Mouse (Mus musculus) brain, adult 10 weeks (tissue): Measurements from ENCODE around the gene Olfr1510. TPM values are rescaled to one million over a fixed set of nuclear protein-coding genes. Genes with fewer than 3 reads are reported as not detected.

Experiments
- polyA plus RNA-seq: library from polyadenylated mRNA; stranded (reverse); fragments of 350-450 nt; fragmentation: Illumina TruSeq; extraction: RNeasy Lipid Tissue Mini Kit (QIAGEN cat#74804); gene quantifications from one replicate; pipeline ENCODE4 v1.2.3, GENCODE M21; 2015; ENCODE audit warnings: low read depth, low replicate concordance

Olfr1510 gene
- polyA plus RNA-seq: not detected

DNA sequence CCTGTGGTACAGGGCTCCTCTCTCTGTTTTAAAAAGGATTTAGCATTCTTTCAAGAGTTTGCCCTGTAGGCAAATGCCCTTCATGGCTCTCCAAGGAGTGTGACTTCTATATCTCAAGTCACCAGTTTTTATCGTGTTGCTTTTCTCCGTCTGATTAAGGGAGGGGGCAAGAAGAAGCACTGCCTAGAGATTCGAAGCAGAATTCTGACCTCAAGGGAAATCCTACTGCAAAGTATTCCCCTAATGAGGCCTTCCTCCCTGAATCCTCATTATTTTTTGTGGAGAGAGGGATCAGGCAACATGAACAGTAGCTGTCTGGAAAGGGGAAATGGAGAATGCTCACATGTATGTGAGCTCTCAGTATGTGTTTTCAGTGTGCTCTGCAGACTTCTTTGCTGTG is at the start of gene Olfr1510:
Gene Olfr1510, minus strand, starts transcription at position 101 of the 400 bp plus-strand sequence.

DNA sequence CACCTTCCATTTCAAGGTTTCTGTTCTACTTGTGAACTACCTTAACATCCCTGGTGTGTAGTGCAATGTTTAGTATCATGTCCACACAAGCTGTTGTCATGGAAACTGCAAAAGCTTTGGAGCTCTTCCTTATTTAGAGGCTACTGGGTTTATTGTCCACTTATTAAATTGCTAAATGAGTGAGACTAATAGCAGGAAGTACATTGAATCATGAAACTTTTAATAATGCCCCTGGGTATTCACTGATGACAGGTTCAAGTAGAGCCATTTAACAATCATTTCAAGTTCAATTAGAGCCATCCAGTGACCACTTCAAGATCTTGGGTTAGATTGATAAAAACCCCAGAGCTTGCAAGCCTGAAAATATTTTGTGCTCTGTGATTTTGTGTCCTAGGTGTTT is 28.5 kb upstream of the Olfr1510 start, which contains the start of gene Olfr1509:
Gene Olfr1509, plus strand, starts transcription at position 301 of the 400 bp plus-strand sequence.

DNA sequence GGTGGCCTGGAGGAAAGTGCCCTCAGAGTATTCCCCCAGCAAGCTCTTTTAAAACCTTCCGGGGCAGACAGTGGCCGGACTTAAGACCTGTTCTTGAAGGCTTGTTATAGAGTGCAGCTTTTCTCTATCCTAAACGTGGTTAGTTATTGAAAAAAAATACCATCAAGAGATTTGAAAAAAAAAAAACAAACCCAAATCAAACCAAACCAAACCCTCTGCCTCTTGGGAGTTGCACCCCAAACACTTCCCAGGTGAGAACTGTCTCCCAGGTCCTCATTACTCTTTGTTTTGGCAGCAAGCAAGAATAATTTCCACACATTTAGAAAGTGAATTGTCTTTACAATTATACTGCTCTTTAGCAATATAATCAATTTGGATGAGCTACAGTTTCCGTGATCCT is 16.9 kb downstream of the Olfr1510 start, which contains the start of gene Olfr1511:
Gene Olfr1511, minus strand, starts transcription at position 101 of the 400 bp plus-strand sequence.

DNA sequence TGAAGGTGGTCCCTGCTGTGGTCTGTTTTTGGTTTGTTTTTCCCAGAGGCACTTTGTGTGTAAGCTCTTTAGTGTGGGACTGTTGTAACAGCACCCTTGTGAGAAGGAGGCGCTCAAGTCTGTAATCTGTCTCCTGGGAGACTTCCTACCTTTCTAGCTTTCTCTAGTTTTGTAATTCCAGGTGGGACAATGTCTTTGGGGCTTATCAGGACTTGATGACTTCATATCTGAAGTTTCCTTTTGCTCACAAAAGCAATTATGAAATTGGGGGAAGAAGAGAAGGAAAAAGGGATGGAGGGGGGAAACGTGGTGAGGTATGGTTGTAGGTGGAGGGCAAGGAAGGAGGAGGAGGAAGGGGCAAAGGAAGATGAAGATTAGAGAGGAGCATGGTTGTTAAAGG is 35.1 kb downstream of the Olfr1510 start, which contains the start of gene Olfr1512:
Gene Olfr1512, minus strand, starts transcription at position 101 of the 400 bp plus-strand sequence.

Other genes with a start within 250 kb of the Olfr1510 start
- 28.1 TPM for gene Supt16, start 217.0 kb downstream of the Olfr1510 start, polyA plus RNA-seq
- 54.5 TPM for gene Chd8, start 156.6 kb downstream of the Olfr1510 start, polyA plus RNA-seq
- 46.7 TPM for gene Tox4, start 135.2 kb downstream of the Olfr1510 start, polyA plus RNA-seq
- gene Rab2b, start 134.8 kb downstream of the Olfr1510 start, polyA plus RNA-seq: 35.5 TPM
- 34.0 TPM for gene Mettl3, start 109.2 kb downstream of the Olfr1510 start, polyA plus RNA-seq
- gene Sall2, start 85.6 kb downstream of the Olfr1510 start, polyA plus RNA-seq: 31.0 TPM
- gene Olfr1513, start 58.0 kb downstream of the Olfr1510 start, polyA plus RNA-seq: not detected
- gene Olfr1512, start 35.2 kb downstream of the Olfr1510 start, polyA plus RNA-seq: not detected
- not detected for gene Olfr1511, start 17.0 kb downstream of the Olfr1510 start, polyA plus RNA-seq
- not detected for gene Olfr1509, start 28.6 kb upstream of the Olfr1510 start, polyA plus RNA-seq
- gene Olfr1508, start 53.1 kb upstream of the Olfr1510 start, polyA plus RNA-seq: not detected
- not detected for gene Olfr1507, start 81.4 kb upstream of the Olfr1510 start, polyA plus RNA-seq